Mouse (Mus musculus): ENCODE results near the gene Cxcl10. TPM values are rescaled to one million over a fixed set of nuclear protein-coding genes. Genes with fewer than 3 reads are reported as not detected.

Gene Cxcl10
- total RNA-seq (2017), result 2.2 and 3.2 TPM in 2 replicates

DNA sequence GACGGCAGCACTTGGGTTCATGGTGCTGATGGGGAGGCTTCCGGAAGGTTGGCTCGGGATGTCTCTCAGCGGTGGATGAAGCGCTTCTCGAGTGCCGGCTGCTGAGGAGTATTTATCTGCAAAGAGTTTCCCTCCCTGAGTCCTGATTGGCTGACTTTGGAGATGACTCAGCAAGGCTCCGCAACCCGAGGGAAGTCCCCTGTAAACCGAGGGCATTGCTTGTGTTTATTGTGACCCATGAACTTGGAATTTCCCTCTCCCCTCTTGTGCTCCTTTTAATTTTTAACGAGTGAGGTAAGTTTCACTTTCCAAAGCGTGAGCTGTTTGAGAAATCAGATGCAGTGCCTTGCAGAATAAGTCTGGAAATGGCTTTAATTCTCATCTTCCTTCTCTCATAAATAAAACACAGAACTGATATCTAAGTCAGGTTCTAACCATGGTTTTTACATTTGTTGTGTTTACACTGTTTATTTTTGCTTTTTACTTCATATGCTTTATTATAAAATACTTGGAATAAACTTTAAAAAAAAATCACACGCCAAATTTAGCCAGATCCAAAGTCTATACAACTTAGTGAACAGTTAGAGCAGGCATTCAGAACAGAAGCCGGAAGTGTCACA is at the start of gene Cxcl10:
TSS of gene Cxcl10 (minus strand) at position 96 of the 620 bp plus-strand sequence.
- ATAC-seq (replicated peaks; ENCODE audit: low read depth, poor library complexity, severe bottlenecking), result peak; percentile 86

DNA sequence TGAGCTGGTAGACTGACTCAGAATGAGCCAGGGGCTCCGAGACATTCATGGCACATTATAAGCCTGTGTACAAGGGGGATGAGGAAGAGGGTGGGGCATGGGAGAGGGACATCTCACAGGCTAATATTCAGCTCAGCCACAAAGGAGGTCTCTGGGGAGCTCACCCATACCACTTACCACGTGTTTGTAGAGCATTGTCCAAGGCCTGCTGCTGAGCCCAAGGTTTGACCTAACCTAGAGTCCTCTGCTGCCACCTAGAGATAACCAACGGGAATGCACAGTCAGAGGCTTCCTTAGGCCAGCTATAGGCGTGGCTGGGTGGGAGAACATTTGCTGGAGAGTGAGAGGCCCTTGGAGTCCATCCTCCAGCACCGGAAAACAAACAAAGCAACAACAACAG is 49.5 kb upstream of the Cxcl10 start:
- peak; percentile 97 for ATAC-seq (replicated peaks; ENCODE audit: low read depth, poor library complexity, severe bottlenecking)

- no peak; the same call in 1 of the 2 replicates for ATAC-seq (replicated peaks; ENCODE audit: low read depth, poor library complexity, severe bottlenecking)
These were observed 47.8 kb upstream of the Cxcl10 start for GRCm38 (mm10) chr5:92396476-92396875.

- ATAC-seq (replicated peaks; ENCODE audit: low read depth, poor library complexity, severe bottlenecking), result no peak
These were observed 47.1 kb upstream of the Cxcl10 start for GRCm38 (mm10) chr5:92395764-92396163.

GRCm38 (mm10) chr5:92393863-92394262 is 45.2 kb upstream of the Cxcl10 start:
- peak; percentile 53 for ATAC-seq (replicated peaks; ENCODE audit: low read depth, poor library complexity, severe bottlenecking)

DNA sequence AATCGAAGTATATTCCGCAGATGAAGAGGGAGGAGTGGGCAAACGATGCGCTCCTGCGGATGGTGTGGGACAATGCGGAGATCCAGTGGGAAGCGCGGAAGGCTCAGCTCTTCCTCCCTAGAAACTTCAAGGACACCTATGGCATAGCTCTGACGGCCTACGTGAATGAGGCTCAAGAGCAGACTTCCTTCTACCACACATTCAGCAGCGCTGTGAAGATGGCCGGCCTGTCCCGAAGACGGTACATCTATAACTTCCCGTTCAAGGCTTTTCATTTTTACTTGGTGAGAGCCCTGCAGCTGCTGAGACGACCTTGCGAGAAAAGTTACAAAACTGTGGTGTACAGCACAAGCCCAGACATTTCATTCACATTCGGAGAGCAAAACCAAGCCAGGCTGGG is 43.9 kb upstream of the Cxcl10 start:
- ATAC-seq (replicated peaks; ENCODE audit: low read depth, poor library complexity, severe bottlenecking), result peak; percentile 31; the same call in 1 of the 2 replicates

DNA sequence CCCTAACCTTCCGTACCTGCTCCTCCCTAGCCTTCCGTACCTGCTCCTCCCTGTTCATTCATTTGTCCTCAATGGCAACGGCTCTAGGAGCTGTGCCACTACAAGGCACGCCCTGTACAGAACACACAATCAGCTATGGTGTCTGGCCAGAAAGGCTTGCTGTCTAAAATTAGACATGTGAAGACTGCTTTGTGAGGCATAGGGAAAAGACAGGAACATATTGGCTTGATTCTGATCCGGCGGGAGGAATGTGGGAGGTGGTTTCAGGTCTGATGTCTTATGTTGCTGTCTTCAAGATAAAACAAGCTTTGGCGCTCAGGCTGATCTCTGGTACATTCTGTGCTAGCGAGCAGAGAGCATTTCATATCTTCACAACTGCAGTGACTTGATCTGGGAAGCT is 41.9 kb upstream of the Cxcl10 start:
- no peak for ATAC-seq (replicated peaks; ENCODE audit: low read depth, poor library complexity, severe bottlenecking)

GRCm38 (mm10) chr5:92389977-92390376 is 41.3 kb upstream of the Cxcl10 start:
- ATAC-seq (replicated peaks; ENCODE audit: low read depth, poor library complexity, severe bottlenecking), result no peak

- ATAC-seq (replicated peaks; ENCODE audit: low read depth, poor library complexity, severe bottlenecking), result no peak
These were observed 38.7 kb upstream of the Cxcl10 start for GRCm38 (mm10) chr5:92387433-92387832.

GRCm38 (mm10) chr5:92386643-92387042 is 38.0 kb upstream of the Cxcl10 start:
- ATAC-seq (replicated peaks; ENCODE audit: low read depth, poor library complexity, severe bottlenecking), result peak; percentile 62

- no peak for ATAC-seq (replicated peaks; ENCODE audit: low read depth, poor library complexity, severe bottlenecking)
These were observed 37.4 kb upstream of the Cxcl10 start for GRCm38 (mm10) chr5:92386102-92386501.

GRCm38 (mm10) chr5:92384855-92385254 is 36.2 kb upstream of the Cxcl10 start:
- peak; percentile 69 for ATAC-seq (replicated peaks; ENCODE audit: low read depth, poor library complexity, severe bottlenecking)

GRCm38 (mm10) chr5:92383747-92384146 is 35.1 kb upstream of the Cxcl10 start:
- no peak for ATAC-seq (replicated peaks; ENCODE audit: low read depth, poor library complexity, severe bottlenecking)

DNA sequence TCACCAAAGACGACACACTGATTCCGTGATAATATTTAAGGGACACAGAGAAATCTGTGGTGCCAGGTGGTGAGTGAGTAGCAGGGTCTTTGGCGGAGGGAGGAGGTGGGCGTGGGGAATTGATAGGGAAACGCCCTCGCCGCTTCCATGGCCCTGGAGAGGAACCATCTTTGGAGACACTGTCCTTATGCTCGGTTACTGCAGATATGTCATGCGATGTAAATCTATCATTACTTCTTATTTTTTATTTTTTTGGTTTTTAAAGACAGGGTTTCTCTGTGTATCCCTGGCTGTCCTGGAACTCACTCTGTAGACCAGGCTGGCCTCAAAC is 33.6 kb upstream of the Cxcl10 start:
- no peak for ATAC-seq (replicated peaks; ENCODE audit: low read depth, poor library complexity, severe bottlenecking)

GRCm38 (mm10) chr5:92381550-92382348 is 33.1 kb upstream of the Cxcl10 start:
- ATAC-seq (replicated peaks; ENCODE audit: low read depth, poor library complexity, severe bottlenecking), result peak; percentile 90

DNA sequence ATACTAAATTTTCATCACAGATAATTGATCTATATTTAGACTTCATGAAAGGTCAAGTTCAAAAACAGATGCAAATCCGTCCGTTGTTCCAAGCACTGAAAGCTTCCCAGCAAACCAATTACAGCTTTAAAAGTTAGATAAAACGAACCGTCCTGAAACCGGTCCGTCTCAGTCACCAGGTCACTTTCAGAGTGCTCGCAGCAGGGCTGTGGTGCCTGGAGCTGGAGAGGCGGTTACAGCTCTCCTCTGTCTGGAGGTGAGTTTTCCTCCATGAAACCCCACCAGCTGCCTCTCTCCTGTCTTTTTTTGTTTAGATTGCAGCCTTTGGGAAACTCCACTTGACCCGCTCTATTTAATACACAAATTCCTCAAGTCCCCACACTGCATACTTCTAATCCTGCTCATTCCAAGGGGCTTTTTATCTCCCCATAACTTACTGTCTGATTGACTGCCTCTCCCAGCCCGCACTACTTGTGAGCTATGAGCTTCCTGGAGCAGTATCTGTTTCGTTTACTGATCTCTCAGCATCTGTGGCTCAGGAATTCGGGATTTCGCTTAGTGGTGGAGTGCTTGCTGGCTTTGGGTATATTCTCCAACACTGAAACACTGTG is 28.2 kb upstream of the Cxcl10 start:
- ATAC-seq (replicated peaks; ENCODE audit: low read depth, poor library complexity, severe bottlenecking), result no peak

GRCm38 (mm10) chr5:92375368-92375767 is 26.7 kb upstream of the Cxcl10 start:
- ATAC-seq (replicated peaks; ENCODE audit: low read depth, poor library complexity, severe bottlenecking), result peak; percentile 81

DNA sequence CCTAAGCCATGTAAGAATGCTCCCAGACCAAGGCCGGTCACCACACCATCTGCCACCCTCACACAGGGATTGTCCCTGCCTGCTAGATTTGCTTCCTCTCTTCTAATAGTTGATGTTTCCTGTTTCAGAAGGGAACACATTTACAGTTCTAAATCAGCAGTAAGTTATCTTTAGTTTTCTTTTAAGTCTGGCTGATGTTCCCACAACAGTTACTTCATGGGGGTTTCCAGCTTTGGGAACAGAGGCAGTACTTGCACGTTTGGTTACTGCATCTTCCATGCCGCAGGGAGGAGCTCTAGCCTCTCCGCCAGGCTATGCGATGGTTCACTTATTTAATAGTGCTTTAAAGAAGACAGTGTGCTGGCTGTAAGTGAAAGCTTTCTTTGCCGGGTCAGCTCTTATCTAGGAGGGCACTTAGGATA is 26.0 kb upstream of the Cxcl10 start:
- ATAC-seq (replicated peaks; ENCODE audit: low read depth, poor library complexity, severe bottlenecking), result peak; percentile 75

DNA sequence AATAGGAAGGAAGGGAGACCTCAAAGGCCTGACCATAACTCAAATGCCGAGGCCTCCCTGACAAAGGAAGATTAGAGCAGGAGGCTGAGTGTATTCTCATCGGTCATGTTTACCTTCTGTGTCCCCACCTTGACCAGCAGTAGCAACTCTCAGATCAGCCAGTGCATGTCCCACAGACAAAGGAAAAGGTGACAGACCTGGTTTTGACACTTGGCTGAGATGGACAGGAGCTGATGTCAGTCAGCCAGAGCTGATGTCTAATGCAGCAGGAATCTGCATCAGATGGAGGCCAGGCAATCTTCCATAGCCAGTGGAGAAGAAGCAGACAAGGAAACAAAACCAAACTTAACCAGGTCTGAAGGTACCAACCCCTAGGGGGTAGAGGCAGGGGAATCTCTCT is 23.9 kb upstream of the Cxcl10 start:
- no peak for ATAC-seq (replicated peaks; ENCODE audit: low read depth, poor library complexity, severe bottlenecking)

DNA sequence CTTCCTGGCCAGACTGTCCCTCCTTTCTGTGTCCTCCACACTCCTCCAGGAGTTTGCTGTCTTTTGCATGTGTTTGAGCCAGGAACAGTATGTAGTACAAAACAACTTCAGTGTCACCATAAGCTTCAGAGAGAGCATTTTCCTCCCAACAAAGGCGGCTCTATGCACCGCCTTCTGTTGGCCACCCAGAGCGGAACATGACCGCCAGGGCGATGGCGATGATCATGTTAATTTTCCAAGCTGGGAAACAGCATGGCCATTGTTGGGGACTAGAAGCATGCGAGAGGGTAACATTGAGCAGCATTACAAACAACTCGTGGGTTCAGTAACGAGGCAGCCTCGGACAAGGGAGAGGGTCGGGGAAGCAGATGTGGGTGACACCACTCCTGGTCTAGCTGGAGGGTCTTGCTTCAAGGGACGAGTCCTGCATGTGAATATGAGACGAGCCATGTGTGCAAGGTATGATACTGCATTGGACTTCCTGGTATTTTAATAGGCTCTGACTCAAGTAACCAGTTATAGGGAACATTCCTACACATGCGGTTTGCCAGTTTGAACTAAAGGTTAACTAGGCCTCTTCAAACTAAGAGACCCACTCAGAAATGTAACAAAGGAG is 22.8 kb upstream of the Cxcl10 start:
- ATAC-seq (replicated peaks; ENCODE audit: low read depth, poor library complexity, severe bottlenecking), result no peak

GRCm38 (mm10) chr5:92370891-92371290 is 22.2 kb upstream of the Cxcl10 start:
- no peak for ATAC-seq (replicated peaks; ENCODE audit: low read depth, poor library complexity, severe bottlenecking)

All from common myeloid progenitor, adult 5-6 weeks (primary cell).